Mouse (Mus musculus): ENCODE measurements around the gene Dot1l. TPM values are rescaled to one million over a fixed set of nuclear protein-coding genes. Genes with fewer than 3 reads are reported as not detected.

The Dot1l gene
- polyA plus RNA-seq, 1 experiment, result 6.7 TPM

DNA sequence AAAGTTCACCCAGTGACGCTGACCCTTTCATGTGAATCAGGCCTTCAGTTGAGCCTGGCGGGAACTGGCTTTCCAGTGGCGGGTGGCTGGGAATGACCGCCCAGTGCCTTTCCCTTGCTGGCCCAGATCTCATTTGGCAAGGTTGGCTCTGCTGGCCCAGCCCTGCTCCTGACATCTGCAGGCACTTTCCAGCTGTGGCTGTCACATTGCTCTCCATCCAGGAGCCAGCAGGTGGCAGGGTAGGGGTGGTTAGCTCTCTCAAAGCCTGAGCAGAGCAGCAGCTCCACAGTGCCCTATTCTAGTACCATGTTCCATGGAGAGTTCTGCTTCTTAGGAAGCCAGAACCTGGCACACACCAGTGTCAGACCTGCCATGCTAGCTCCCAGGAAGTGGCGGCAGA is 2.7 kb downstream of the Dot1l start:
- peak; percentile 49 for DNase-seq (ENCODE audit: low spot score)

DNA sequence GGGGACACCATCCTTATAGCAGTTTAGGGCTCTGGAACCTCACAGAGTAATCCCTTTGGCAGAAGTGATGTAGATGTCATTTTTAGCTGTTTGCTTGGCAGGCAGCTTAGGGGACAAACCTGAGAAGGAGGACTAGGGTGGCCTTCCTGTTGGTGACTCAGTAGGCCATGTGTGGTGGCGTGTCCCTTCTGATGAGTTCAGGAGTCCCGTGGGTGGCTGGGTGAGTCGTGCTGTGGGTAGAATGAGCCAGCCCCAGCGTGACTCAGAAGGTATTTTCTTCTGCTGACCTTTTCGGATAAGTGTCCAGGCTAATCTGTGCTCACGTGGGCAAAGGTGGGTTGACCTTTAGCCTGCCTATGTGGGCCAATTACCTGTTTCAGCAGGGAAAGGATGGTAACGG is 3.6 kb downstream of the Dot1l start:
- no peak for DNase-seq (ENCODE audit: low spot score)

- DNase-seq (ENCODE audit: low spot score), result no peak
Measured at GRCm38 (mm10) chr10:80760596-80761524, 5.9 kb downstream of the Dot1l start.

DNA sequence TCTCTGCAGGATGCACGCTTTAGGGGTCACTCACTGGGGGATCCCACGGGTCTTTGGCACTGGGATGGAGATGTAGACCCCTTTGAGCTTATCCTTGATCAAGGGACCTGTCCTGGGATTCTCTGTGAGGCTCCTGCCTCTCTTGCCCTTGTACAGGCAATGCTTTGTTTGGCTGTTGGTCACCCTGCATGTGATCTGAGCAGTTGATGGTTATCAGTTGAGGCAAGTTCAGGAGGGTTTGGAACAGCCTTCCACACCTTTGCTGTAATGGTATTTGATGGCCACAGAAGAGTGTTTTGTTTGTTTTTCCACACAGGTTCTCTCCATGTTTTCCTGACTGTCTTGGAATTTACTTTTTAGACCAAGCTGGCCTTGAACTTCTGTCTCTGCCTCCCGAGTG is 6.8 kb downstream of the Dot1l start:
- no peak for DNase-seq (ENCODE audit: low spot score)

GRCm38 (mm10) chr10:80763502-80763901 is 8.5 kb downstream of the Dot1l start:
- no peak for DNase-seq (ENCODE audit: low spot score)

DNA sequence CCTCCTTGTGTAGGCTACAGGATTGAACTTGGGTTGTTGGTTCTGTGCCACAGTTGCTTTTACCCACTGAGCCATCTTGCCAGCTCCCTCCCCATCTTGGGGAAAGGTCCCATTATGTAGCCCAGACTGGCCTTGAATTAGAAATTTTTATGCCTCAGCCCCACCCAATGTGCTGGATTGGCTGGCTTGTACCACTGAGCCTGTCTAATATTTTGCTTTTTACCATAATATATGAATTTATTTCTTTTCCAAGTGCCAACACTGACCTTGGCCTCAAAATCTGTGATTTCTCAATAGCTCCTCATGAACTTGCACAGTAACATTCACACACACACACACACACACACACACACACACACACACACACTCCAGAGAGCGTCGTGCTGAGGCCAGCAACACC is 10.7 kb downstream of the Dot1l start:
- no peak for DNase-seq (ENCODE audit: low spot score)

DNA sequence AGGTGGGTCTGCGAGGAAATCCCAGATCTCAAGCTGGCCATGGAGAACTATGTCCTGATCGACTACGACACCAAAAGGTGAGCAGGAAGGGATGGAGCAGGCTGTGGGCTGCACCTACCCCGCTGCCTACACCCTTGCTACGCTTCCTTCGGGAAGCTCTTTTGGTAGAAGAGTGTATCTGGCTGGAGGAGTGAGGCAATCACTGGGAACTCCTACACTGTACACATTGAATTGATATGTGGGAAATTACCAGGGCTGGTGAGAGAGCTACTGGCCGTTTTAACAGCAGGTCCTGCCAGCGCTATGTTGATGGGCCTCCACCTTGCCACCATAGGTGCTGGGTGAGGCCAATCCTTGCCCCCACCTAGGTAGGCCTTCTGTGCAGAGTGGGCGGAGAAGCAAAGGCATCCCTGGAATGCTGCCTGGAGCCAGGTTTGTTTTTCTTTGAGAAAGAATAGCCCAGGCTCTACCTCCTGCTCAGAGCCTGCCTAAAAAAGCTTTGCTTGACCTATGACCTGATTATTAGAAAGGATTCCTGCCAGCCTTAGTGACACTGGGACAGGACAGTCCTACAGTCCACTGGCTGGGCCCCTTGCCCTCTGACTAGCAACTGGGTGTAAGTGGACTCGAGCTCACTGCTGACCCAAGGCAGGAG is 11.3 kb downstream of the Dot1l start:
- DNase-seq (ENCODE audit: low spot score), result no peak

DNA sequence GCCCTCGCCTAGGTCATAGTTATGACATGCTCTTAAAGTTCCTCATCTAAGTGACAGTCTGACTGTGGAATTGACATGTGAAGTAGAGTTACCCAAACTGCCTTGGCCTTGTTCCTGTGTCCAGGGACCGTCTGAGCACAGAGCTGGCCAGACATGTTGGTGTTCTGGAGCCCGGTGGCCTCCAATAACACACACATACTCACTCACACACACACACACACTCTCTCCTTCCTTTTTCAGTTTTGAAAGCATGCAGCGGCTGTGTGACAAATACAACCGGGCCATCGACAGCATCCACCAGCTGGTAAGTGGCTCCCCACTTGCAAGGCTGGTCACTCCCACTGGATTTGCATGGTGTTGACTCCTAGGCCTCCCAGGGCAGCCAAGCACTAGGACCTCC is 13.4 kb downstream of the Dot1l start:
- DNase-seq (ENCODE audit: low spot score), result no peak

- no peak for DNase-seq (ENCODE audit: low spot score)
Measured at GRCm38 (mm10) chr10:80773816-80774215, 18.8 kb downstream of the Dot1l start.

DNA sequence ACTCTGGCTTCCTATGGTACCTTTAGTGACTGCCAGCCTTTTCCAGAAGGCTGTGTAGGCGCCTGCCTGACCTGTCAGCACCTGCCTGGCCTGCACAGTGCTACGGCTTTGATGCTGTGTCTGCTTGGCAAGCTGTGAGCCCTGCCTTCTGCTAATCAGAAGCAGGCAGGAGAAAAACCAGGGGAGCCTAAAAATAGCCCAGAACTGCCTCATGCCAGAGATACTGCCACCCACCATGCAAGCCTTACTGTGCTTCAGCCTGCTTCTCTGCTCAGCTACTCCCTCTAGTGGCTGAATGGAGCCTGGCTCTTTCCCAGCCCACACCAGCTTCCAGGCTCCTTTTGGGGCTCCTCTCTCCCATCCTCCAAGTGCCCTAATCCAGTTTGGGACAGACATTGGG is 19.5 kb downstream of the Dot1l start:
- DNase-seq (ENCODE audit: low spot score), result peak; percentile 57

DNA sequence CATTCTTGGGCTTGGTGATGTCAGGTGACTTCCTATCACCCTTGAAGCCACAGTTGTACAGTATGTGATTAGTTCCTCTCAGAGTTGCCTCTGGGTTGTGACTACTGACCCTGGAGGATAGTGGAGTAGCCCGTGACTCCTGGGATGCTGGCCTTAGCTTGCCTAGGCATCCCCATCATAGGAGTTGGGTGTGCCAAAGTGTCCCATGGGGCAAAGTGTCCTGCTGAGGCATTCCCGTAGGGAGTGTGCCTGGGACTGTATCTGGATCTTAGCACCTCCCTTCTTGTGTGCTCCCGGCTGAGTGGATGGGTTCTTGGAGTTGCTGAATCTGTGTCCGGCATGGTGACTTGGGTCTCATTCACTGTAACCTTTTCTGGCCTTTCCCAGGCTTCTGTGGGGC is 20.0 kb downstream of the Dot1l start:
- DNase-seq (ENCODE audit: low spot score), result no peak

- no peak for DNase-seq (ENCODE audit: low spot score)
Measured at GRCm38 (mm10) chr10:80775731-80776130, 20.7 kb downstream of the Dot1l start.

DNA sequence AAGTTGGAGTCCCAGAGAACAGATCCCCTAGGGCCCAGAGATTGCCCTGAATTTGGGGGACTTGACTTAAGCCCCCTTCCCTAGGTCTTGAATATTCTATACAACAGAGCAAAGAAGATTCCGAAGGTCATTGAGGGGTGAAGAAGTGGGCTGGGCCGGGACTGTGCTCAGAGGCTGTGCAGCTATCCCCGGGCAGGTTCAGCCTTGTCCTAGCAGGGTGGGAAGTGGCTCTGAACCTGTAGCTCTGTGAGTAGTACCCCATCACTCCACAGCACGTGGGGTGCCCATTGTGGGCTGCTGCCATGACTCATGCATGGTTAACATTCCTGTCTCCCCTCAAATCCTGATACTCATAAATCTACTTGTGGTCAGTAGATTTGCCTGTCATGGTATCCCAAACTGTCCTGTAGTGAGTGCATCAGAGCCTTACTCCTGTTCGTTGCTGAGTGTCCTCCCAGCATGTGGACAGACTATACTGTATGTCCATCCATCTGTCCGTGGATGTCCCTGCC is 21.4 kb downstream of the Dot1l start:
- no peak for DNase-seq (ENCODE audit: low spot score)

GRCm38 (mm10) chr10:80777123-80777522 is 22.1 kb downstream of the Dot1l start:
- no peak for DNase-seq (ENCODE audit: low spot score)

GRCm38 (mm10) chr10:80779565-80779964 is 24.6 kb downstream of the Dot1l start:
- no peak for DNase-seq (ENCODE audit: low spot score)

- DNase-seq (ENCODE audit: low spot score), result no peak
Measured at GRCm38 (mm10) chr10:80784302-80784701, 29.3 kb downstream of the Dot1l start.

DNA sequence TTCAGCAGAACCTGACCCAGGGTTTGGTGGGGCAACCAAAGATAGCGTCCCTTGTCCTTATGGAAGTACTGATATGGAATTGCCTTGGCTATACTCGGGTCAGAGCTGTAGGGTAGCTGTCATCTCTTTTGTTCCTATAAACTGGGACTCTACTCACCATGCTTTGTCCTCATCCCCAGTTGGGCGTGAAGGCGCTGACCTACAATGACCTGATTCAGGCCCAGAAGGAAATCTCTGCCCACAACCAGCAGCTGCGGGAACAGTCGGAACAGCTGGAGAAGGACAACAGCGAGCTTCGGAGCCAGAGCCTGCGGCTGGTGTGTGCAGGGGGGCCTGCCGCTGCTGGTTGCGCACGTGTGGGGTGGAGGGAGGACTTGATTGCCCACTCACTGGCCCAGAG is 29.9 kb downstream of the Dot1l start:
- no peak for DNase-seq (ENCODE audit: low spot score)

DNA sequence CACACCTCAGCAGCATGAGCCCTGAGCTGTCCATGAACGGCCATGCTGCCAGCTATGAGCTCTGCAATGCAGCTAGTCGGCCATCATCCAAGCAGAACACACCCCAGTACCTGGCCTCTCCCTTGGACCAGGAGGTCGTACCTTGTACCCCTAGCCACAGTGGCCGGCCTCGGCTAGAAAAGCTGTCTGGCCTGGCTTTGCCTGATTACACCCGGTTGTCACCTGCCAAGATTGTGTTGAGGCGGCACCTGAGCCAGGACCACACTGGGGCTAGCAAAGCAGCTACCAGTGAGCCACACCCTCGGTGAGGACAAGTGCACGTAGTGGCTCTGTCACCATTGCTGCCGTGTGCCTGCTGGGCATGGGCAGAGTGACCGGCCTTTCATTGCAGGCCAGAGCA is 31.0 kb downstream of the Dot1l start:
- no peak for DNase-seq (ENCODE audit: low spot score)

DNA sequence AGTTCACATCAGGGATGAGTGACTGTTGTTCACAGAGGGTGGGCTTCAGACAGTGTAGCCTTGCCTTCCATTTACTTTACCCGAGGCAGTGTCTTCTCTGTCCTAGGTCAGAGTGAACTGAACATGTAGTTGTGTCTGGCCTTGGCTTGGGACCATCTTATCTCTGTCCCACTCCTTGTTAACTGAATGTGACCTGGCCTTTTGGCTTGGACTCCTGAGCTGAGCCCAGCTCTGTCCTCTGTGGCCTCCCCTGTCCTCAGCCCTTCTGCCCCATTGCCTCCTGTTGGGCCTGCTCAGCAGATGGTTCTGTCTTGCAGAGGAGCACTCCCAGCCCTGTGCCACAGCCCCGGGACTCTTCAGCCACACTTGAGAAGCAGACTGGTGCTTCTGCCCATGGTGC is 32.5 kb downstream of the Dot1l start:
- DNase-seq (ENCODE audit: low spot score), result no peak

- no peak for DNase-seq (ENCODE audit: low spot score)
Measured at GRCm38 (mm10) chr10:80790761-80791404, 35.9 kb downstream of the Dot1l start.

- no peak for DNase-seq (ENCODE audit: low spot score)
Measured at GRCm38 (mm10) chr10:80791476-80792174, 36.6 kb downstream of the Dot1l start.

Measured in urinary bladder, adult 2 months (tissue).